Mouse (Mus musculus) G1E (cell line): ENCODE results near the gene Mrpl10. TPM values are rescaled to one million over a fixed set of nuclear protein-coding genes. Genes with fewer than 3 reads are reported as not detected.
A peak's percentile ranks its signal among the peaks of the same experiment; 100 is the strongest.

Source experiments
- ATAC-seq: 2 replicates; pipeline ENCODE4 v1.8.0; 2016; ENCODE audit warnings: mild to moderate bottlenecking; ENCODE audit not compliant: insufficient number of reproducible peaks, poor library complexity, low FRiP score, severe bottlenecking; ENCODE audit errors: extremely low read depth
- DNase-seq: peaks from one replicate; pipeline ENCODE4 v3.0.0; 2012; ENCODE audit warnings: low spot score
- H3K27me3 ChIP-seq: 2 replicates; pipeline ENCODE4 v1.6.1; 2012; ENCODE audit warnings: mild to moderate bottlenecking, low read length, inconsistent platforms; ENCODE audit not compliant: insufficient read depth
- H3K36me3 ChIP-seq: replicated peaks from 2 replicates; pipeline ENCODE3; 2012; ENCODE audit warnings: mild to moderate bottlenecking, inconsistent platforms
- H3K4me1 ChIP-seq: 2 replicates; pipeline ENCODE4 v1.6.1; 2012; ENCODE audit warnings: low read depth, low read length, inconsistent platforms, mixed read lengths; ENCODE audit not compliant: insufficient read depth
- H3K4me3 ChIP-seq: 2 replicates; pipeline ENCODE4 v1.5.1; 2012; ENCODE audit warnings: low read depth, mild to moderate bottlenecking, inconsistent platforms, low read length, moderate library complexity, mixed read lengths
- H3K9me3 ChIP-seq: replicated peaks from 2 replicates; pipeline ENCODE4 v1.6.1; 2012; ENCODE audit warnings: inconsistent platforms
- CTCF ChIP-seq: IDR thresholded peaks from 2 replicates; pipeline ENCODE4 v1.5.1; 2012; ENCODE audit warnings: low read depth, low read length, inconsistent platforms, mixed read lengths
- GATA1 ChIP-seq: IDR thresholded peaks from 2 replicates; pipeline ENCODE4 v1.6.1; 2012; ENCODE audit warnings: borderline replicate concordance, low read length, inconsistent platforms, mixed read lengths
- GATA2 ChIP-seq: IDR thresholded peaks from 2 replicates; pipeline ENCODE4 v1.6.1; 2012; ENCODE audit warnings: low read depth, low read length, inconsistent platforms, borderline replicate concordance
- POLR2AphosphoS5 ChIP-seq: IDR thresholded peaks from 2 replicates; pipeline ENCODE4 v1.6.1; 2012; ENCODE audit warnings: low read depth, low read length, inconsistent platforms; ENCODE audit not compliant: insufficient replicate concordance
- TAL1 ChIP-seq: conservative IDR thresholded peaks from 2 replicates; pipeline ENCODE4 v1.6.1; 2012; ENCODE audit warnings: low read depth, low read length, inconsistent platforms, mixed read lengths
- polyA plus RNA-seq: library from polyadenylated mRNA; stranded (reverse); fragments of >175 nt; gene quantifications from 2 replicates; pipeline ENCODE4 v1.2.3, GENCODE M21; 2012
- total RNA-seq, 2 experiments: library from RNA; stranded (forward) in 1 of 2; stranded (reverse) in 1 of 2; fragments of 200-1000 nt in 1 of 2; fragments of >200 nt in 1 of 2; fragmentation: Nextera tagmentation in 1 of 2; gene quantifications; 2 replicates each; pipeline ENCODE4 v1.2.3; 2014 to 2017

Gene Mrpl10
- total and polyA plus RNA-seq, 3 experiments, result 36.2 to 71.4 (median 37.8) TPM

DNA sequence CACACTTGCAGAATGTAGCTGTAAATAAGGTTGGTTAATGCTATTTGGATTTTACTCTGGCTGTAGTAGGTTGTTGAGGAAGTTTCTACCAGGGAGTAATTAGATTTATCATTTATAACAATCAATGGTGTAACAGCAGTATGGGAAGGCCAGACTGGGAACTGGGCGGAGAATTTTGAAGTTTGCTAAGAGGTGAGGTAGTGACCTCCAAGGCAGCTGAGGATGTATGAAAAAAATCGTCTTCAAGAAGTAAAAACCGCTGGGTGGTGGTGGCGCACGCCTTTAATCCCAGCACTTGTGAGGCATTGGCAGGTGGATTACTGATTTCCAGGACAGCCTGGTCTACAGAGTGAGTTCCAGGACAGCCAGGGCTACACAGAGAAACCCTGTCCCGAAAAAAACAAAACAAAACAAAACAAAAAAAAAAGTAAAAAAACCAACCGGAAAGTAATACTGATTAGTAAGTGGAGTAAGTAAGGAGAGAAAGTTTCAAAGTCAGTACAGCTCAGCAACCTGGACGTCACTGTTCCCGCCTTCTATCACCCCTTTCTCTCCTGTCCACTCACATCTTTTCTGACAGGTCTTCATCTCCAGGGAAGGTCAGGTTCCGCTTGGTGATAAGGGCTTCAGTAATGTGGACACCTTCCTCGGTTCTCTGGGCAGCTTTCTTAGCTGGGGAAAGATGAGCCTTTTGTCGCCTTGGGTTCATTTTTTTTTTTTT is 899 bp upstream of the Mrpl10 start:
- peaks cover 30% of the 10 kb centered on the region for H3K36me3 ChIP-seq
- peak overlapping the region; percentile 84 for H3K4me3 ChIP-seq
- peaks cover 7% of the 10 kb centered on the region for H3K27me3 ChIP-seq
- no peak for TF ChIP-seq POLR2AphosphoS5
- no peak for TF ChIP-seq TAL1
- no peak for TF ChIP-seq GATA1
- TF ChIP-seq GATA2, result no peak
- TF ChIP-seq CTCF, result no peak
- peaks cover 33% of the 10 kb centered on the region for H3K4me1 ChIP-seq
- DNase-seq, result no peak
- no peak for ATAC-seq
- no peaks in the 10 kb centered on the region for H3K9me3 ChIP-seq

DNA sequence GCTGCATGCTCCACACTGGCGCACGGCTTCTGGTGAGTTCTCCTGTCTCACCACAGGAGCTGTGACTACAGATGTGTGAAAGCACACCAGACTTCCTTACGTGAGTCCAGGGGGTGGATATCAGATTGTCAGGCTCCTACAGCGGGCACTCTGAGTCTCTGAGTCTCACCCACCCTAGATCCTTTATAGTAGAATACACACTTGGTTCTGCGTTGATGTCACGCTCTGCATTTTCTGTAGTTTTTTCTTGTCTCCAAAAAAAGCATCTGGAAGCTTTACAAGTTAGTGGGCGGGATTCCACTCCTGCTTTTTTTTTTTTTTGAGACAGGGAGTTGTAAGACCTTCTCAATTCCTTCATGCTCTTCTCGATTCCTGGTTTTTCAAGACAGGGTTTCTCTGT is 3.5 kb downstream of the Mrpl10 start:
- Histone ChIP-seq H3K9me3 (no peaks in the 10 kb centered on the region), H3K4me3 (no peak overlapping the region), H3K36me3 (peaks cover 74% of the 10 kb centered on the region), H3K4me1 (peaks cover 43% of the 10 kb centered on the region), H3K27me3 (no peaks in the 10 kb centered on the region)
- TF ChIP-seq CTCF, result no peak
- no peak for TF ChIP-seq GATA2
- TF ChIP-seq TAL1, result no peak
- no peak for TF ChIP-seq GATA1
- no peak for TF ChIP-seq POLR2AphosphoS5
- ATAC-seq (no peak), DNase-seq (no peak)

DNA sequence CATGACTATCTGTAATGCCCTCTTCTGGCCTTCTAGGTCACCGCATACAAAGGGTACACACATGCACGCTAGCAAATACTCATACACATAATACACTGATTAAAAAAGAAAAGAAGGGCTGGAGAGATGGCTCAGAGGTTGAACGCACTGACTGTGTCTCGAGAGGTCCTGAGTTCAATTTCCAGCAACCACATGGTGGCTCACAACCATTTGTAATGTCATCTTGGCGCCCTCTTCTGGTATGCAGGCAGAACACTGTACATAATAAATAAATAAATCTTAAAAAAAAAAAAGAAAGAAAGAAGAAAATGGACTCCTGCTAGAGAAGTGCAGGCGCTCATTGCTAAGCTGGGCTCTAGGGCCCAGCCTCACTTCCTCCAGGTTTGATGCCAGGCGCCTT is 4.5 kb downstream of the Mrpl10 start:
- H3K36me3 ChIP-seq, result peaks cover 74% of the 10 kb centered on the region
- TF ChIP-seq CTCF, result 0 out of 2 replicates have a peak, but pooled peaks have one; percentile 7
- TF ChIP-seq GATA2, result no peak
- ATAC-seq, result no peak
- H3K27me3 ChIP-seq, result no peaks in the 10 kb centered on the region
- DNase-seq, result no peak
- H3K4me3 ChIP-seq, result no peak overlapping the region
- H3K4me1 ChIP-seq, result peaks cover 45% of the 10 kb centered on the region
- H3K9me3 ChIP-seq, result no peaks in the 10 kb centered on the region

DNA sequence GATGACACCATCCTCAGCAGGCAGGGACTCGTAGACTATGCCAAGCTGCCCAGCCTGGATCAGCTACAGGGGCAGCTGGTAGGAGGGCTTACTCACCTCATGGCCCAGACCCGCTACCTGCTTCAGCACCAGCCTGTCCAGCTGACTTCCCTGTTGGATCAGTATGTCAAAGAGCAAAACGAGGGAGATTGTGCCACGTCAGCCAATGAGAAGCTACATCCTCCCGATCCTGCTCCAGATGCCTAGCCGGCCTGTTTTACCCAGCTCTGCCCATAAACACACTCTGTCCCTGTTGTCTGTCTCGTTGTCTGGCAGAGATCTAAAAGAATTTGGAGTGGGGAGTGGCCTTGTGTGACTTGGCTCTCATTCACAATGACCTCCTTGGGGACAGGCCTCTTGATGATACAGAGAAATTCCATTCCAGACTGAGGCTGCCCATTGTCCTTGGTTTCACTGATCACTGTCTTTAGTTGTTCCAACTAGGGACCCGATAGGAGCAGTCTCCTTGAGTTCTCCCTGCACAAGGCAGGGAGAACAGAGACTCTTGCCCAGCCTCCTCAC is 6.8 kb downstream of the Mrpl10 start:
- H3K4me3 ChIP-seq, result no peak overlapping the region
- TF ChIP-seq TAL1 (no peak), CTCF (no peak), GATA2 (no peak), POLR2AphosphoS5 (no peak), GATA1 (no peak)
- ATAC-seq (no peak), DNase-seq (no peak)
- peaks cover 51% of the 10 kb centered on the region for H3K4me1 ChIP-seq
- H3K27me3 ChIP-seq, result no peaks in the 10 kb centered on the region
- no peaks in the 10 kb centered on the region for H3K9me3 ChIP-seq
- peaks cover 76% of the 10 kb centered on the region for H3K36me3 ChIP-seq

DNA sequence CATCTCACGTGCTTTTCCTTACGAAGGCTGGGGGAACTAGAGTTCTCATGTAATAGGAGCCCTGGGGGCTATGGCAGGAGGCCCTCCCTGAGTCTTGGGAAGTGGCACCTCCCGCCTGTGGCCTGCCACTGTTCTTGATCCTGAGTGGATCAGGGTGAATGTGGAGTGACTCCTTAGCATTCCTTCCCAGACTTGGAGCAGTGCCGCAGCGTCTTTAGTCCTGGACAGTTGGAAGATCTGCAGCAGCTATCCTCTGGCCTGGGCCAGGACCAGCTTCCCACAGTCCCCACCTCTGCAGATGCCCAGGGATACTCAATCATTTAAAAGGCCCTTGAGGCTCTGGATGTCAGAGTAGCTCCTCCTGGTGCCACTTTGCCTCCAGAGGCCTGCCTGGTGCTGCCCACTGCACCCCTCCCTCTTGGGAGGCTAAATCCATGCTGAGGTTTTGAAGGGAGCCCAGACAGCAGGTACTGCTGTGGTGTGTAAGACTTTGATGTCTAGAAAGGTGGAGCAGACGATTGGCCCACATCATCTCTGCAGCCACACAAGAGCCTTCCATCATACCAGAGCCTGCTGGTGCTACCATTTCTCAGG is 8.2 kb downstream of the Mrpl10 start:
- ATAC-seq (no peak), DNase-seq (no peak)
- peaks cover 43% of the 10 kb centered on the region for H3K4me1 ChIP-seq
- no peaks in the 10 kb centered on the region for H3K27me3 ChIP-seq
- peaks cover 74% of the 10 kb centered on the region for H3K36me3 ChIP-seq
- no peaks in the 10 kb centered on the region for H3K9me3 ChIP-seq
- TF ChIP-seq TAL1 (no peak), GATA2 (no peak), POLR2AphosphoS5 (no peak), CTCF (no peak), GATA1 (no peak)
- H3K4me3 ChIP-seq, result no peak overlapping the region

DNA sequence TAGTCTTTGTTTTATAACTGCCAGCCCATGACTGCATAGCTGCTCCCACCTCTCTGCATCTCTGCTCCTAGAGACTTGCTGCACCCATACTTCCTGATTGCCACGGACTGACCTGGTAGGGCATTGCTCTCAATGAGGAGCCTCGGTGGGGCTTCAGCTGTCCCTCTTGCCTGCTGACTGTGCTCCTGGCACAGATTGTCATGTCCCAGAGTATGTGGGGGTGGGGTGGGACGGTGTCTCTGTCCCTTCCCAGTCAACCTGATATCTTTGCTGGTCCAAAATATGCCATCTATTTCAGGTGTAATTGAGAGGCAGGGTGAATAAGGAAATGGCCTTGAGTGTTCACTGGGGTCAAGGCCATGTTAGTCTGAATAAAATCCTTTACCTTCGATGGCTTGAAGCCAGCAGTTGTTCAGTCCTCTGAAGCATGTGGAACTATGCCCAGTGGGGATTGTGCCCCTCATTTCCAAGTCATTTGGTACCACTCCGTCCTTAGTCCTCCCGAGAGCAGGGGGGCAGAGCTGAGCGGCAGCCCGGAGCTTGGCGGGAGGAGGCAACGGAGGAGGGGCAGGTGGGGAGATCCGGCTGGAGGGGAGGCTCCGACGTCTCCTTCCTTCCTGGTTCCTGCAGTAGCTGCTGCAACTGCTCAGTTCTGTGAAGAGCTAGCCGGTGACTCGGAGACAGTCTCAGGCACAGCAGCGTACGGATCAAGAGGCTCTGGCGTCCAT is 9.0 kb downstream of the Mrpl10 start, which contains the start of gene Osbpl7:
Osbpl7 (plus strand) TSS at position 413 of the 728 bp plus-strand sequence.
- Histone ChIP-seq H3K4me1 (peaks cover 41% of the 10 kb centered on the region), H3K36me3 (peaks cover 74% of the 10 kb centered on the region), H3K4me3 (peak within 1 kb of the TSS; percentile 89), H3K27me3 (no peaks in the 10 kb centered on the region), H3K9me3 (no peaks in the 10 kb centered on the region)
- TF ChIP-seq POLR2AphosphoS5 (no peak), TAL1 (no peak)
- ATAC-seq, result peak; percentile 71
- peak; percentile 88 for DNase-seq
